8 mouse cellular contexts compared by ENCODE assay signal in the genomic region with DNA sequence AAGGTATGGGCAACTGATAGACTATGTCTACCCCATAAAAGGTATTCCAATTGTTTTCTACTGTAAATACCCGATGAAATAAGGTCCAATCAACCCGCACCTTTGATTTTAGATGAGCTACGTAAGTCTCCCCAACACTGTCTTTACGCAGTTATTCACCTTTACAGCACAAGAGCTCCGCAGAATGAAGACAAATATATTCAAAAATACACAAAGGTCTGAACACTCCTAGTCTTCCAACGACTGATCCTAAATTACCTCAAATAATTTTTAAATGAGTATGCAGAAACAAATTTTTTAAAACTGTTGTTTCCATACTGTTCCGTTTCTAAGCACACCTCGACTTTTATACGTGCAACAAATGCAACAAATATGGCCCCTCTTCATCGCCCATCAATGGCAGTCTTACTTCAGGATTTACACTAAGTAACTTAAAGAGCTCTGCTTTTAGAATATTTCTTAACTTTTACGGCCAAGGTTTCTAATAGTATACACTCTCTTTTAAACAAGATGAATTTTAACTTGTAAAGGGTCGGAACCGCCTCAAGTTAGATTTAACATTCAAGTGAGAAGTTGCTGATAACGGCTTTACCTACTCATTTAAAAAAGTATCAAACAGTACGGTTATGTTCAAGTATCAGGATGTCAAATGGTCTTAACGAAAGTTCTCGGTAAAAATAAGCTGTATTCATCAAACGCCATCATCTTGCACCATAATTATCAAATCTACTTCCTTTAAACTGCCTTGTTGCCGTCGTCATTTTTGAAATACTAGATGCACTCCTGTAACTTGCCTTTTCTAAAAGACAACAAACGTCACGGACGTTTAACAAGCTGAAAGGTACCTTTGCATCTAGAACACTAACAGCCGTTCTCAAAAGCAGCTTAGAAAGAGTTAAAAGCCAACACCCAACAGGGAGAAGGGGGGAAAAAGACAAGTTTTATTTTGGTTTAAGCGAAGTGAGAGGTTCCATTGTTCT. TPM values are rescaled to one million over a fixed set of nuclear protein-coding genes. Genes with fewer than 3 reads are reported as not detected.
DNase-seq lines count a peak whose midpoint lies in the region; ATAC-seq and TF ChIP-seq lines count a peak whose summit lies in the region.

No protein-coding gene starts in this region.

- TF ChIP-seq CTCF in lung, adult 2 months (IDR thresholded peaks at IDR 0.05; ENCODE audit: insufficient read depth, low read length), result no peak
- TF ChIP-seq CTCF in forebrain, postnatal 0 days (IDR thresholded peaks at IDR 0.05; ENCODE audit: low read depth), result no peak

- no peak for DNase-seq in lung, adult 2 months
- DNase-seq in lung, adult 18-20 months, result no peak
- peak; percentile 66 for DNase-seq in R1 (ENCODE audit: low read depth, low spot score)
- DNase-seq in forebrain, postnatal 0 days, result peak; percentile 77
- DNase-seq in lung, postnatal 36 days, result peak; percentile 37
- DNase-seq in right cerebral cortex, postnatal 36 days (ENCODE audit: low spot score in 2 of 2), result no peak
- DNase-seq in gastrocnemius, postnatal 4 days (ENCODE audit: low spot score in 2 of 2), result no peak

- no peaks in the 10 kb centered on the region for H3K9me3 ChIP-seq in forebrain, postnatal 0 days (ENCODE audit: low read length)

- no peak for ATAC-seq in forebrain, postnatal 0 days
- no peak for ATAC-seq in granulocyte monocyte progenitor cell, adult 5-6 weeks (replicated peaks; ENCODE audit: poor library complexity, severe bottlenecking)

- H3K36me3 ChIP-seq in forebrain, postnatal 0 days (ENCODE audit: insufficient read depth), result 0 out of 2 replicates have a peak, but pooled peaks cover 2% of the 10 kb centered on the region

- 0 out of 2 replicates have a peak overlapping the region, but pooled peaks have one; percentile 37 for H3K4me2 ChIP-seq in forebrain, postnatal 0 days (ENCODE audit: low read depth)

- peak overlapping the region; percentile 100 for H3K9ac ChIP-seq in forebrain, postnatal 0 days

- peak overlapping the region; percentile 100 for H3K27ac ChIP-seq in forebrain, postnatal 0 days (ENCODE audit: low read depth, low read length)

- TF ChIP-seq POLR2A in lung, adult 2 months (IDR thresholded peaks at IDR 0.05; ENCODE audit: borderline replicate concordance, extremely low read depth, low read depth, low read length), result peak; percentile 8; the same call in 1 of the 2 replicates

- H3K4me3 ChIP-seq in lung, adult 2 months (replicated peaks; ENCODE audit: extremely low read depth, low read depth, low read length), result peak overlapping the region; percentile 88
- peak overlapping the region; percentile 100 for H3K4me3 ChIP-seq in forebrain, postnatal 0 days (ENCODE audit: low read depth, low read length)

- WGBS in lung, adult 2 months, result under 1% methylated on average over 25 of the region's 25 CpGs
- WGBS in forebrain, postnatal 0 days, result under 1% methylated on average over 25 of the region's 25 CpGs

- peaks cover 7% of the 10 kb centered on the region for H3K4me1 ChIP-seq in lung, adult 2 months (ENCODE audit: control insufficient read depth, insufficient read depth, low read length)
- peaks cover 17% of the 10 kb centered on the region for H3K4me1 ChIP-seq in forebrain, postnatal 0 days (ENCODE audit: insufficient read depth)

- H3K27me3 ChIP-seq in forebrain, postnatal 0 days (ENCODE audit: insufficient read depth, low read length), result no peaks in the 10 kb centered on the region

RNA-seq across cellular contexts. Expression of a gene that starts 15.3 kb away (rescaled TPM):
- 41.0 and 48.5 TPM in 2 replicates for polyA plus RNA-seq in lung, adult 2 months (2012; rRNA removed)
- 31.9 and 53.9 TPM in 2 replicates for total RNA-seq in forebrain, postnatal 0 days (2014; rRNA removed)
- polyA plus RNA-seq in forebrain, postnatal 0 days (2015; fragmentation: Nextera tagmentation; extraction: Ambion mirVana), result 20.2 and 32.0 TPM in 2 replicates
- 42.3 and 47.5 TPM in 2 replicates for total RNA-seq in granulocyte monocyte progenitor cell, adult 5-6 weeks (2014; fragmentation: Nextera tagmentation)
- 93.8 and 118 TPM in 2 replicates for total RNA-seq in granulocyte monocyte progenitor cell, adult 5-6 weeks (2017)
- 10 to 100 TPM; 54.1 to 72.1 TPM for total RNA-seq in gastrocnemius, postnatal 4 days (2021)

Comparison
In these comparisons a context has a peak if more than half of its experiments do, and no peak if none do; other contexts are left out.
1. DNase-seq: peak in R1 (single experiment), forebrain, postnatal 0 days (single experiment) and lung, postnatal 36 days (single experiment); none in lung, adult 2 months (single experiment), lung, adult 18-20 months (0 of 2), right cerebral cortex, postnatal 36 days (0 of 2) and gastrocnemius, postnatal 4 days (0 of 2).